Mouse (Mus musculus) common myeloid progenitor, adult 5-6 weeks (primary cell): ENCODE data around the gene Gimap4. TPM values are rescaled to one million over a fixed set of nuclear protein-coding genes. Genes with fewer than 3 reads are reported as not detected.

Source experiments
- ATAC-seq: replicated peaks from 2 replicates; pipeline ENCODE4 v1.8.0; 2016; ENCODE audit warnings: low read depth, mild to moderate bottlenecking, moderate TSS enrichment, inconsistent platforms; ENCODE audit not compliant: poor library complexity, severe bottlenecking
- total RNA-seq: library from RNA; stranded (forward); fragments of 200-1000, 187-1606 nt; gene quantifications from 2 replicates; pipeline ENCODE4 v1.2.3, GENCODE M21; 2017

The Gimap4 gene
- total RNA-seq, result 1.8 and 7.3 TPM in 2 replicates

- ATAC-seq, result no peak
Observed at GRCm38 (mm10) chr6:48684319-48684718, at the start of gene Gimap4. TSS of gene Gimap4 (plus strand) at chr6:48684549.

GRCm38 (mm10) chr6:48635105-48635504, 49.2 kb upstream of the Gimap4 start:
- peak; percentile 63 for ATAC-seq

- no peak for ATAC-seq
Observed at GRCm38 (mm10) chr6:48636515-48636914, 47.8 kb upstream of the Gimap4 start.

- ATAC-seq, result no peak
Observed at GRCm38 (mm10) chr6:48637811-48638500, 46.4 kb upstream of the Gimap4 start.

- ATAC-seq, result no peak
Observed at GRCm38 (mm10) chr6:48638553-48638952, 45.8 kb upstream of the Gimap4 start.

- no peak for ATAC-seq
Observed at GRCm38 (mm10) chr6:48641391-48641790, 43.0 kb upstream of the Gimap4 start.

- ATAC-seq, result 0 out of 2 replicates have a peak, but pooled peaks have one; percentile 58
Observed at GRCm38 (mm10) chr6:48642764-48643292, 41.5 kb upstream of the Gimap4 start.

- peak; percentile 74 for ATAC-seq
Observed at GRCm38 (mm10) chr6:48645660-48646308, 38.6 kb upstream of the Gimap4 start.

GRCm38 (mm10) chr6:48646309-48646690, 38.0 kb upstream of the Gimap4 start:
- no peak for ATAC-seq

GRCm38 (mm10) chr6:48646995-48647394, 37.4 kb upstream of the Gimap4 start, which contains the start of gene Gimap8:
TSS of gene Gimap8 (plus strand) at chr6:48647234.
- ATAC-seq, result peak; percentile 92

- ATAC-seq, result no peak
Observed at GRCm38 (mm10) chr6:48647611-48648010, 36.7 kb upstream of the Gimap4 start.

GRCm38 (mm10) chr6:48648779-48649178, 35.6 kb upstream of the Gimap4 start:
- ATAC-seq, result no peak

- no peak for ATAC-seq
Observed at GRCm38 (mm10) chr6:48650041-48650440, 34.3 kb upstream of the Gimap4 start.

GRCm38 (mm10) chr6:48658721-48659120, 25.6 kb upstream of the Gimap4 start:
- no peak for ATAC-seq

- no peak for ATAC-seq
Observed at GRCm38 (mm10) chr6:48664750-48665149, 19.6 kb upstream of the Gimap4 start.

- no peak for ATAC-seq
Observed at GRCm38 (mm10) chr6:48665471-48665870, 18.9 kb upstream of the Gimap4 start.

- 0 out of 2 replicates have a peak, but pooled peaks have one; percentile 45 for ATAC-seq
Observed at GRCm38 (mm10) chr6:48666159-48666586, 18.2 kb upstream of the Gimap4 start.

- no peak for ATAC-seq
Observed at GRCm38 (mm10) chr6:48668022-48668421, 16.3 kb upstream of the Gimap4 start.

- ATAC-seq, result no peak
Observed at GRCm38 (mm10) chr6:48669446-48669969, 14.8 kb upstream of the Gimap4 start.

- no peak for ATAC-seq
Observed at GRCm38 (mm10) chr6:48674291-48675058, 9.9 kb upstream of the Gimap4 start.
